Comparison of ENCODE assay signal across 8 mouse cellular contexts in genomic region chr15:78947657-78948056, GRCm38 (mm10). TPM values are rescaled to one million over a fixed set of nuclear protein-coding genes. Genes with fewer than 3 reads are reported as not detected.
DNase-seq lines count a peak whose midpoint lies in the region; ATAC-seq and TF ChIP-seq lines count a peak whose summit lies in the region.

Triobp (plus strand) TSS chr15:78947724.

- WGBS in hindbrain, embryonic 16.5 days, result 1% methylated on average over 24 of the region's 24 CpGs

- peak; percentile 85 for DNase-seq in adipocyte (ENCODE audit: low spot score)
- DNase-seq in gastrocnemius, adult 2 months, result peak; percentile 92
- peak in 1 of 2 experiments; percentile 87 for DNase-seq in left cerebral cortex, adult 8-10 months (ENCODE audit: low spot score in 2 of 2)
- peak; percentile 80 for DNase-seq in right cerebral cortex, postnatal 14 days
- no peak for DNase-seq in thymus, postnatal 25 days

- peak; percentile 98 for ATAC-seq in hindbrain, embryonic 16.5 days

- no peaks in the 10 kb centered on the region; the same call in 1 of the 2 replicates for H3K36me3 ChIP-seq in hindbrain, embryonic 16.5 days (ENCODE audit: control insufficient read depth, insufficient read depth, low read length)
- H3K36me3 ChIP-seq in megakaryocyte, embryonic 14.5 days (replicated peaks; ENCODE audit: low read length), result peaks cover 11% of the 10 kb centered on the region

- H3K4me2 ChIP-seq in hindbrain, embryonic 16.5 days (ENCODE audit: low read length), result peak within 1 kb of the TSS; percentile 57

- no peaks in the 10 kb centered on the region; the same call in 1 of the 2 replicates for H3K27me3 ChIP-seq in hindbrain, embryonic 16.5 days (replicated peaks; ENCODE audit: control insufficient read depth, insufficient read depth, low read length)
- peaks cover 29% of the 10 kb centered on the region for H3K27me3 ChIP-seq in megakaryocyte, embryonic 14.5 days (replicated peaks)

- no peak within 1 kb of the TSS for H3K27ac ChIP-seq in cortical plate, adult 2 months (ENCODE audit: insufficient read depth, low read length)
- H3K27ac ChIP-seq in gastrocnemius, adult 2 months, result no peak within 1 kb of the TSS
- H3K27ac ChIP-seq in hindbrain, embryonic 16.5 days (ENCODE audit: low read depth, low read length), result peak within 1 kb of the TSS; percentile 77

- intact Hi-C loops in gastrocnemius, adult 2 months (cut with DNase I), result no loop called here

- TF ChIP-seq POLR2A in cortical plate, adult 2 months (IDR thresholded peaks at IDR 0.05; ENCODE audit: extremely low read depth, insufficient read depth, low read length), result 0 out of 2 replicates have a peak, but pooled peaks have one; percentile 13

- peak within 1 kb of the TSS; percentile 20 for H3K4me3 ChIP-seq in cortical plate, adult 2 months (ENCODE audit: insufficient read depth, low read length)
- peak within 1 kb of the TSS; percentile 61 for H3K4me3 ChIP-seq in gastrocnemius, adult 2 months
- peak within 1 kb of the TSS; percentile 66 for H3K4me3 ChIP-seq in hindbrain, embryonic 16.5 days (ENCODE audit: low read length)
- peak within 1 kb of the TSS; percentile 89 for H3K4me3 ChIP-seq in megakaryocyte, embryonic 14.5 days (replicated peaks)

- TF ChIP-seq CTCF in cortical plate, adult 2 months (IDR thresholded peaks at IDR 0.05; ENCODE audit: extremely low read depth, insufficient read depth, low read length), result no peak
- no peak for TF ChIP-seq CTCF in gastrocnemius, adult 2 months (IDR thresholded peaks at IDR 0.05)

- no peaks in the 10 kb centered on the region for H3K4me1 ChIP-seq in cortical plate, adult 2 months (ENCODE audit: control insufficient read depth, insufficient read depth, low read length)
- H3K4me1 ChIP-seq in hindbrain, embryonic 16.5 days (ENCODE audit: control insufficient read depth, insufficient read depth, low read depth, low read length), result peaks cover 16% of the 10 kb centered on the region
- peaks cover 34% of the 10 kb centered on the region for H3K4me1 ChIP-seq in megakaryocyte, embryonic 14.5 days

- peak within 1 kb of the TSS; percentile 77 for H3K9ac ChIP-seq in hindbrain, embryonic 16.5 days (ENCODE audit: low read depth, low read length)

- no peaks in the 10 kb centered on the region for H3K9me3 ChIP-seq in hindbrain, embryonic 16.5 days (ENCODE audit: control insufficient read depth, low read length)
- no peaks in the 10 kb centered on the region for H3K9me3 ChIP-seq in megakaryocyte, embryonic 14.5 days

RNA-seq across cellular contexts. Expression of gene Triobp, which starts in this region (rescaled TPM):
- 10.3 and 11.0 TPM in 2 replicates for polyA plus RNA-seq in cortical plate, adult 2 months (2012; rRNA removed)
- total RNA-seq in gastrocnemius, adult 2 months (2021), result 10 to 100 TPM; 33.2 to 36.6 TPM
- polyA plus RNA-seq in hindbrain, embryonic 16.5 days (2015; fragmentation: Nextera tagmentation; extraction: Ambion mirVana), result 36.1 and 40.4 TPM in 2 replicates
- 10 to 100 TPM; 10.8 to 16.3 (median 11.7) TPM for total RNA-seq in left cerebral cortex, adult 8-10 months (2022)
- polyA plus RNA-seq in megakaryocyte, embryonic 14.5 days (2012; ENCODE audit: insufficient read depth, low replicate concordance), result 97.8 and 237 TPM in 2 replicates

Comparison
In these comparisons a context has a peak if more than half of its experiments do, and no peak if none do; other contexts are left out.
1. H3K4me3 ChIP-seq: peak in every context shown above with its lines; median percentile 89 in megakaryocyte, embryonic 14.5 days; 66 in hindbrain, embryonic 16.5 days; 61 in gastrocnemius, adult 2 months; 20 in cortical plate, adult 2 months.